Comparison of ENCODE assay signal across 11 mouse cellular contexts in genomic region chr2:109502186-109502585, GRCm38 (mm10).
DNase-seq lines count a peak whose midpoint lies in the region; ATAC-seq and TF ChIP-seq lines count a peak whose summit lies in the region.
"Had no signal": no experiment of that assay in that cellular context is flagged by ENCODE, and none has a peak within 500 bp of the region (broad histone marks: within the 10 kb centered on the region; RNA-seq: fewer than 3 reads in every experiment).

No protein-coding gene starts in this region.

- H3K4me1 ChIP-seq in hindbrain, embryonic 16.5 days (ENCODE audit: control insufficient read depth, insufficient read depth, low read depth, low read length), result no peaks in the 10 kb centered on the region
- H3K4me1 ChIP-seq in hindbrain, embryonic 11.5 days (replicated peaks; ENCODE audit: control insufficient read depth, insufficient read depth, low read length), result no peaks in the 10 kb centered on the region
- H3K4me1 ChIP-seq in forebrain, postnatal 0 days (ENCODE audit: insufficient read depth), result no peaks in the 10 kb centered on the region
- H3K4me1 ChIP-seq: intestine, embryonic 15.5 days; midbrain, embryonic 10.5 days had no signal

- H3K4me2 ChIP-seq in hindbrain, embryonic 16.5 days (ENCODE audit: low read length), result no peak overlapping the region
- H3K4me2 ChIP-seq in hindbrain, embryonic 11.5 days (replicated peaks; ENCODE audit: low read depth, low read length), result no peak overlapping the region
- no peak overlapping the region for H3K4me2 ChIP-seq in forebrain, postnatal 0 days (ENCODE audit: low read depth)
- H3K4me2 ChIP-seq: intestine, embryonic 15.5 days had no signal

- no peaks in the 10 kb centered on the region for H3K36me3 ChIP-seq in hindbrain, embryonic 16.5 days (ENCODE audit: control insufficient read depth, insufficient read depth, low read length)
- H3K36me3 ChIP-seq in hindbrain, embryonic 11.5 days (ENCODE audit: control insufficient read depth, insufficient read depth, low read length), result no peaks in the 10 kb centered on the region
- H3K36me3 ChIP-seq in forebrain, postnatal 0 days (ENCODE audit: insufficient read depth), result no peaks in the 10 kb centered on the region
- H3K36me3 ChIP-seq: intestine, embryonic 15.5 days; midbrain, embryonic 10.5 days had no signal

- no peaks in the 10 kb centered on the region for H3K27me3 ChIP-seq in hindbrain, embryonic 16.5 days (replicated peaks; ENCODE audit: control insufficient read depth, insufficient read depth, low read length)
- H3K27me3 ChIP-seq in hindbrain, embryonic 11.5 days (ENCODE audit: control insufficient read depth, insufficient read depth, low read length), result no peaks in the 10 kb centered on the region
- no peaks in the 10 kb centered on the region for H3K27me3 ChIP-seq in forebrain, postnatal 0 days (ENCODE audit: insufficient read depth, low read length)
- H3K27me3 ChIP-seq: intestine, embryonic 15.5 days had no signal

- no peaks in the 10 kb centered on the region for H3K9me3 ChIP-seq in hindbrain, embryonic 16.5 days (ENCODE audit: control insufficient read depth, low read length)
- H3K9me3 ChIP-seq in hindbrain, embryonic 11.5 days (ENCODE audit: control insufficient read depth, low read length), result no peaks in the 10 kb centered on the region
- H3K9me3 ChIP-seq in forebrain, postnatal 0 days (ENCODE audit: low read length), result no peaks in the 10 kb centered on the region
- H3K9me3 ChIP-seq: intestine, embryonic 15.5 days; midbrain, embryonic 10.5 days had no signal

- no peak for DNase-seq in hindbrain, embryonic 11.5 days (ENCODE audit: low spot score)
- DNase-seq in cerebellum, adult 11 months, result peak; percentile 63
- peak; percentile 14 for DNase-seq in forebrain, postnatal 0 days
- DNase-seq in left cerebral cortex, postnatal 36 days (ENCODE audit: low spot score in 2 of 2), result peak; percentile 14 to 19
- no peak for DNase-seq in embryo, embryonic 9.5 days (ENCODE audit: extremely low spot score)
- no peak for DNase-seq in embryo, embryonic 11 days
- DNase-seq: gastrocnemius, postnatal 10 days had no signal

- no peak for TF ChIP-seq CTCF in forebrain, postnatal 0 days (IDR thresholded peaks at IDR 0.05; ENCODE audit: low read depth)

- H3K27ac ChIP-seq in hindbrain, embryonic 16.5 days (ENCODE audit: low read depth, low read length), result no peak overlapping the region
- H3K27ac ChIP-seq in hindbrain, embryonic 11.5 days (ENCODE audit: low read depth, low read length), result no peak overlapping the region
- no peak overlapping the region for H3K27ac ChIP-seq in forebrain, postnatal 0 days (ENCODE audit: low read depth, low read length)
- H3K27ac ChIP-seq: intestine, embryonic 15.5 days; midbrain, embryonic 10.5 days had no signal

- H3K9ac ChIP-seq in hindbrain, embryonic 16.5 days (ENCODE audit: low read depth, low read length), result no peak overlapping the region
- no peak overlapping the region for H3K9ac ChIP-seq in hindbrain, embryonic 11.5 days (ENCODE audit: low read depth, low read length)
- H3K9ac ChIP-seq in forebrain, postnatal 0 days, result no peak overlapping the region
- H3K9ac ChIP-seq: intestine, embryonic 15.5 days had no signal

- no peak overlapping the region for H3K4me3 ChIP-seq in hindbrain, embryonic 16.5 days (ENCODE audit: low read length)
- no peak overlapping the region for H3K4me3 ChIP-seq in hindbrain, embryonic 11.5 days (ENCODE audit: low read depth, low read length)
- H3K4me3 ChIP-seq in forebrain, postnatal 0 days (ENCODE audit: low read depth, low read length), result no peak overlapping the region
- H3K4me3 ChIP-seq: intestine, embryonic 15.5 days; midbrain, embryonic 10.5 days had no signal

- intact Hi-C loops in left cerebral cortex, postnatal 36 days (cut with DNase I), result no loop called here

- ATAC-seq in hindbrain, embryonic 16.5 days, result peak; percentile 69; the same call in 1 of the 2 replicates
- no peak for ATAC-seq in hindbrain, embryonic 11.5 days (ENCODE audit: low FRiP score)
- no peak for ATAC-seq in forebrain, postnatal 0 days
- ATAC-seq: activated CD4-positive, CD25-positive, alpha-beta regulatory T cell, adult 4 months; intestine, embryonic 15.5 days had no signal

- 51% methylated on average over 5 of the region's 5 CpGs for WGBS in hindbrain, embryonic 16.5 days
- 72% methylated on average over 5 of the region's 5 CpGs for WGBS in hindbrain, embryonic 11.5 days
- 43% methylated on average over 5 of the region's 5 CpGs for WGBS in forebrain, postnatal 0 days

Comparison
In these comparisons a context has a peak if more than half of its experiments do, and no peak if none do; other contexts are left out.
1. DNase-seq: peak in cerebellum, adult 11 months (single experiment), forebrain, postnatal 0 days (single experiment) and left cerebral cortex, postnatal 36 days (2 of 2); none in hindbrain, embryonic 11.5 days (single experiment), embryo, embryonic 9.5 days (single experiment) and embryo, embryonic 11 days (single experiment).